Mouse (Mus musculus): ENCODE results near the gene Trpc3. TPM values are rescaled to one million over a fixed set of nuclear protein-coding genes. Genes with fewer than 3 reads are reported as not detected.

Gene Trpc3
- polyA plus RNA-seq (2015; fragmentation: Nextera tagmentation; extraction: Ambion mirVana): 4.8 and 6.8 TPM in 2 replicates

GRCm38 (mm10) chr3:36689392-36690291, at the start of gene Trpc3:
Gene Trpc3, minus strand, starts transcription at chr3:36690167.
- H3K27ac ChIP-seq (ENCODE audit: low read length): peak within 1 kb of the TSS; percentile 20
- peaks cover 2% of the 10 kb centered on the region; the same call in 1 of the 2 replicates for H3K27me3 ChIP-seq (ENCODE audit: insufficient read depth, low read length)
- peak; percentile 91 for ATAC-seq (ENCODE audit: low FRiP score, low TSS enrichment)
- H3K4me1 ChIP-seq (ENCODE audit: insufficient read depth, low read length): peaks cover 12% of the 10 kb centered on the region
- H3K9me3 ChIP-seq (ENCODE audit: low read length): no peaks in the 10 kb centered on the region
- under 1% methylated on average over 90 of the region's 91 CpGs for WGBS
- H3K4me3 ChIP-seq (ENCODE audit: low read length): peak within 1 kb of the TSS; percentile 72
- H3K9ac ChIP-seq (replicated peaks; ENCODE audit: low read length): peak within 1 kb of the TSS; percentile 76
- peak within 1 kb of the TSS; percentile 92 for H3K4me2 ChIP-seq (replicated peaks; ENCODE audit: low read depth, low read length)
- no peaks in the 10 kb centered on the region for H3K36me3 ChIP-seq (ENCODE audit: insufficient read depth, low read length)

- 58% methylated on average over 4 of the region's 4 CpGs for WGBS
- H3K4me2 ChIP-seq (replicated peaks; ENCODE audit: low read depth, low read length): no peak overlapping the region
- no peak overlapping the region for H3K27ac ChIP-seq (ENCODE audit: low read length)
- H3K27me3 ChIP-seq (ENCODE audit: insufficient read depth, low read length): no peaks in the 10 kb centered on the region
- no peaks in the 10 kb centered on the region for H3K4me1 ChIP-seq (ENCODE audit: insufficient read depth, low read length)
- H3K9me3 ChIP-seq (ENCODE audit: low read length): no peaks in the 10 kb centered on the region
- H3K9ac ChIP-seq (replicated peaks; ENCODE audit: low read length): no peak overlapping the region
- no peak overlapping the region for H3K4me3 ChIP-seq (ENCODE audit: low read length)
- no peaks in the 10 kb centered on the region for H3K36me3 ChIP-seq (ENCODE audit: insufficient read depth, low read length)
- ATAC-seq (ENCODE audit: low FRiP score, low TSS enrichment): no peak
Measured at GRCm38 (mm10) chr3:36738071-36738470, 48.1 kb upstream of the Trpc3 start.

- no peaks in the 10 kb centered on the region for H3K4me1 ChIP-seq (ENCODE audit: insufficient read depth, low read length)
- no peaks in the 10 kb centered on the region; the same call in 1 of the 2 replicates for H3K27me3 ChIP-seq (ENCODE audit: insufficient read depth, low read length)
- H3K27ac ChIP-seq (ENCODE audit: low read length): no peak overlapping the region
- H3K9me3 ChIP-seq (ENCODE audit: low read length): no peaks in the 10 kb centered on the region
- H3K4me2 ChIP-seq (replicated peaks; ENCODE audit: low read depth, low read length): no peak overlapping the region
- no peak for ATAC-seq (ENCODE audit: low FRiP score, low TSS enrichment)
- H3K36me3 ChIP-seq (ENCODE audit: insufficient read depth, low read length): no peaks in the 10 kb centered on the region
- WGBS: 93% methylated on average over 4 of the region's 4 CpGs
- H3K9ac ChIP-seq (replicated peaks; ENCODE audit: low read length): no peak overlapping the region
- H3K4me3 ChIP-seq (ENCODE audit: low read length): no peak overlapping the region
Measured at GRCm38 (mm10) chr3:36733075-36733474, 43.1 kb upstream of the Trpc3 start.

- Histone ChIP-seq H3K27ac (ENCODE audit: low read length) (no peak overlapping the region), H3K36me3 (ENCODE audit: insufficient read depth, low read length) (no peaks in the 10 kb centered on the region), H3K27me3 (ENCODE audit: insufficient read depth, low read length) (no peaks in the 10 kb centered on the region; the same call in 1 of the 2 replicates), H3K4me1 (ENCODE audit: insufficient read depth, low read length) (no peaks in the 10 kb centered on the region), H3K4me2 (replicated peaks; ENCODE audit: low read depth, low read length) (no peak overlapping the region), H3K9ac (replicated peaks; ENCODE audit: low read length) (no peak overlapping the region), H3K4me3 (ENCODE audit: low read length) (no peak overlapping the region), H3K9me3 (ENCODE audit: low read length) (no peaks in the 10 kb centered on the region)
- WGBS: 63% methylated on average over 8 of the region's 8 CpGs
- no peak for ATAC-seq (ENCODE audit: low FRiP score, low TSS enrichment)
Measured at GRCm38 (mm10) chr3:36726545-36726944, 36.6 kb upstream of the Trpc3 start.

GRCm38 (mm10) chr3:36721850-36722249, 31.9 kb upstream of the Trpc3 start:
- Histone ChIP-seq H3K27ac (ENCODE audit: low read length) (no peak overlapping the region), H3K4me3 (ENCODE audit: low read length) (no peak overlapping the region), H3K4me1 (ENCODE audit: insufficient read depth, low read length) (no peaks in the 10 kb centered on the region), H3K4me2 (replicated peaks; ENCODE audit: low read depth, low read length) (no peak overlapping the region), H3K9me3 (ENCODE audit: low read length) (no peaks in the 10 kb centered on the region), H3K9ac (replicated peaks; ENCODE audit: low read length) (no peak overlapping the region), H3K27me3 (ENCODE audit: insufficient read depth, low read length) (no peaks in the 10 kb centered on the region), H3K36me3 (ENCODE audit: insufficient read depth, low read length) (no peaks in the 10 kb centered on the region)
- 75% methylated on average over 3 of the region's 3 CpGs for WGBS
- no peak for ATAC-seq (ENCODE audit: low FRiP score, low TSS enrichment)

GRCm38 (mm10) chr3:36709521-36709920, 19.6 kb upstream of the Trpc3 start:
- Histone ChIP-seq H3K4me1 (ENCODE audit: insufficient read depth, low read length) (no peaks in the 10 kb centered on the region), H3K27me3 (ENCODE audit: insufficient read depth, low read length) (no peaks in the 10 kb centered on the region), H3K4me2 (replicated peaks; ENCODE audit: low read depth, low read length) (no peak overlapping the region), H3K27ac (ENCODE audit: low read length) (no peak overlapping the region), H3K36me3 (ENCODE audit: insufficient read depth, low read length) (no peaks in the 10 kb centered on the region), H3K9ac (replicated peaks; ENCODE audit: low read length) (no peak overlapping the region), H3K4me3 (ENCODE audit: low read length) (no peak overlapping the region), H3K9me3 (ENCODE audit: low read length) (no peaks in the 10 kb centered on the region)
- no peak for ATAC-seq (ENCODE audit: low FRiP score, low TSS enrichment)
- 75% methylated on average over 3 of the region's 3 CpGs for WGBS

GRCm38 (mm10) chr3:36690292-36690650, 304 bp upstream of the Trpc3 start:
- Histone ChIP-seq H3K9me3 (ENCODE audit: low read length) (no peaks in the 10 kb centered on the region), H3K4me1 (ENCODE audit: insufficient read depth, low read length) (peaks cover 12% of the 10 kb centered on the region), H3K27me3 (ENCODE audit: insufficient read depth, low read length) (peaks cover 2% of the 10 kb centered on the region; the same call in 1 of the 2 replicates), H3K27ac (ENCODE audit: low read length) (no peak overlapping the region), H3K4me2 (replicated peaks; ENCODE audit: low read depth, low read length) (peak overlapping the region; percentile 92), H3K36me3 (ENCODE audit: insufficient read depth, low read length) (no peaks in the 10 kb centered on the region), H3K9ac (replicated peaks; ENCODE audit: low read length) (peak overlapping the region; percentile 76; the same call in 1 of the 2 replicates), H3K4me3 (ENCODE audit: low read length) (peak overlapping the region; percentile 72)
- ATAC-seq (ENCODE audit: low FRiP score, low TSS enrichment): no peak
- WGBS: 7% methylated on average over 7 of the region's 7 CpGs

GRCm38 (mm10) chr3:36688874-36689273, 1.1 kb downstream of the Trpc3 start:
- ATAC-seq (ENCODE audit: low FRiP score, low TSS enrichment): peak; percentile 56
- Histone ChIP-seq H3K9ac (replicated peaks; ENCODE audit: low read length) (peak overlapping the region; percentile 76), H3K4me2 (replicated peaks; ENCODE audit: low read depth, low read length) (peak overlapping the region; percentile 92), H3K27me3 (ENCODE audit: insufficient read depth, low read length) (peaks cover 2% of the 10 kb centered on the region; the same call in 1 of the 2 replicates), H3K36me3 (ENCODE audit: insufficient read depth, low read length) (no peaks in the 10 kb centered on the region), H3K4me3 (ENCODE audit: low read length) (peak overlapping the region; percentile 72), H3K27ac (ENCODE audit: low read length) (no peak overlapping the region; the same call in 1 of the 2 replicates), H3K4me1 (ENCODE audit: insufficient read depth, low read length) (peaks cover 12% of the 10 kb centered on the region), H3K9me3 (ENCODE audit: low read length) (no peaks in the 10 kb centered on the region)
- WGBS: 1% methylated on average over 21 of the region's 21 CpGs

- H3K36me3 ChIP-seq (ENCODE audit: insufficient read depth, low read length): no peaks in the 10 kb centered on the region
- WGBS: 56% methylated on average over 1 of the region's 1 CpGs
- no peak for ATAC-seq (ENCODE audit: low FRiP score, low TSS enrichment)
Measured at GRCm38 (mm10) chr3:36675822-36676221, 14.1 kb downstream of the Trpc3 start.

GRCm38 (mm10) chr3:36667814-36668213, 22.2 kb downstream of the Trpc3 start:
- Histone ChIP-seq H3K9me3 (ENCODE audit: low read length) (no peaks in the 10 kb centered on the region), H3K9ac (replicated peaks; ENCODE audit: low read length) (no peak overlapping the region), H3K36me3 (ENCODE audit: insufficient read depth, low read length) (no peaks in the 10 kb centered on the region), H3K27me3 (ENCODE audit: insufficient read depth, low read length) (no peaks in the 10 kb centered on the region), H3K4me1 (ENCODE audit: insufficient read depth, low read length) (no peaks in the 10 kb centered on the region), H3K4me2 (replicated peaks; ENCODE audit: low read depth, low read length) (no peak overlapping the region), H3K27ac (ENCODE audit: low read length) (no peak overlapping the region), H3K4me3 (ENCODE audit: low read length) (no peak overlapping the region)
- 85% methylated on average over 6 of the region's 6 CpGs for WGBS
- no peak for ATAC-seq (ENCODE audit: low FRiP score, low TSS enrichment)

More at GRCm38 (mm10) chr3:36675822-36676221, 14.1 kb downstream of the Trpc3 start:
- H3K27me3 ChIP-seq (ENCODE audit: insufficient read depth, low read length): no peaks in the 10 kb centered on the region
- H3K4me3 ChIP-seq (ENCODE audit: low read length): no peak overlapping the region
- H3K4me2 ChIP-seq (replicated peaks; ENCODE audit: low read depth, low read length): no peak overlapping the region
- no peak overlapping the region for H3K27ac ChIP-seq (ENCODE audit: low read length)
- no peak overlapping the region for H3K9ac ChIP-seq (replicated peaks; ENCODE audit: low read length)
- H3K4me1 ChIP-seq (ENCODE audit: insufficient read depth, low read length): no peaks in the 10 kb centered on the region
- no peaks in the 10 kb centered on the region for H3K9me3 ChIP-seq (ENCODE audit: low read length)
